Mouse (Mus musculus): ENCODE results near the gene Rrp12. TPM values are rescaled to one million over a fixed set of nuclear protein-coding genes. Genes with fewer than 3 reads are reported as not detected.
A peak's percentile ranks its signal among the peaks of the same experiment; 100 is the strongest.

Rrp12 gene
- polyA plus RNA-seq, 1 experiment from 2014 or later: 15.4 TPM

DNA sequence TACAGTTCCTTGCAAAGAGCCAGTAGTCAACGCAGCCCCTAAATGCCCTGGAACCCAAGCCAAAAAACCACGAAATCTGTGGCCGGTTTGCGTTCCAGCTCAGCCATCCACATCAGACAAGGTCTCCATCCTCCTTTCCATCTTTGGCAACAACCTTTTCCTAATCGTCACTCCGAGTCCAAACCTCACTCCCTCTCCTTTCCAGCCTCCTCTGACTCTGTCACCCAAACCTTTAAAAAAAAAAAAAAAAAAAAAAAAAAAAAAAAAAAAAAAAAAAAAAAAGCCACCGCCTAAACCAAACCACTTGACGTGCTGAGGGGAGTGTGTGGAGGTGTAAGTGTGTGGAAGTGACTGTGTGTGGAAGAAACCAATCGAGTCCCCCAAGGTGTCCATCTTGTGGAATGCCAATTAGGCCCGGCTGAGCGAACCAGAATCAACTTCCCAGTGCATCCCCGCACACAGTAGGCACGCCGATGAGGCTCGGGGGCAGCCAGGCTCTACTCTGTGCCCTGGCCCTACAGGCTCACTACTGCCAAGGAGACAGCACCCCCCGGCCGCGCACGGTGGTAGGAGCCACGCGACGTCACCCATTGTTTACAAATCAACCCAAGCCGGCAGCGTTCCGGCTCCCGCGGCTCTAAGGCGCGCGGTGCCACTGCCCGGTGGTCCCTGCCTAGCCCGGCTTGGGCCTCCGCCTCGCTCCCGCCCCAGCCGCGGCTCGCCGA, 66.4 kb downstream of the Rrp12 start, which contains the start of gene Frat1:
Gene Frat1 (plus strand): TSS at position 590 of the 725 bp plus-strand sequence.
- Histone ChIP-seq H3K4me2 (ENCODE audit: low read depth, low read length) (peak within 1 kb of the TSS; percentile 99), H3K9me3 (replicated peaks; ENCODE audit: control insufficient read depth, low read length) (no peaks in the 10 kb centered on the region), H3K27me3 (ENCODE audit: control insufficient read depth, insufficient read depth, low read length) (no peaks in the 10 kb centered on the region; the same call in 1 of the 2 replicates), H3K9ac (ENCODE audit: low read length) (peak within 1 kb of the TSS; percentile 86), H3K27ac (ENCODE audit: low read length) (peak within 1 kb of the TSS; percentile 91), H3K36me3 (ENCODE audit: control insufficient read depth, insufficient read depth, low read length) (no peaks in the 10 kb centered on the region), H3K4me1 (ENCODE audit: control insufficient read depth, insufficient read depth, low read length) (peaks cover 15% of the 10 kb centered on the region), H3K4me3 (replicated peaks; ENCODE audit: low read length) (peak within 1 kb of the TSS; percentile 76)
- WGBS: 1% methylated on average over 39 of the region's 39 CpGs
- peak; percentile 92 for ATAC-seq (ENCODE audit: insufficient read depth, low FRiP score)

DNA sequence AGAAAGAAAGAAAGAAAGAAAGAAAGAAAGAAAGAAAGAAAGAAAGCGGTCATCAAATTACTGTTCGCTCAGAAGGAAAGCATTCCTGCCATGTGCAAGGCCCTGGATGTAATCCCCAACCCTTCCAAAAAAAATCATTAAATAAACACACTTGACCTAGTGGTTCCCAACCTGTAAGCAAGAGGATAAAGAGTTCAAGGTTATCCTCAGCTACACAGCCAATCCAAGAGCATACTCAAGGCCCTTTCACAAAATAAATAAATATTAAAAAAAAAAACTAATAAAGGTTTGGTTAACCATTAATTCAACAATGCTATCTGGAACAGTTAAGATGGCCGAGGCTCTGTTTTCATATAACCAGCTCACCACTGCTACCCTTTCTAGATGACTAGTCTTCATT, 67.0 kb downstream of the Rrp12 start:
- H3K27me3 ChIP-seq (ENCODE audit: control insufficient read depth, insufficient read depth, low read length): no peaks in the 10 kb centered on the region; the same call in 1 of the 2 replicates
- peak overlapping the region; percentile 91 for H3K27ac ChIP-seq (ENCODE audit: low read length)
- peak overlapping the region; percentile 76 for H3K4me3 ChIP-seq (replicated peaks; ENCODE audit: low read length)
- no peaks in the 10 kb centered on the region for H3K36me3 ChIP-seq (ENCODE audit: control insufficient read depth, insufficient read depth, low read length)
- peak overlapping the region; percentile 99 for H3K4me2 ChIP-seq (ENCODE audit: low read depth, low read length)
- no peak for ATAC-seq (ENCODE audit: insufficient read depth, low FRiP score)
- 61% methylated on average over 3 of the region's 3 CpGs for WGBS
- H3K4me1 ChIP-seq (ENCODE audit: control insufficient read depth, insufficient read depth, low read length): peaks cover 15% of the 10 kb centered on the region
- H3K9me3 ChIP-seq (replicated peaks; ENCODE audit: control insufficient read depth, low read length): no peaks in the 10 kb centered on the region
- no peak overlapping the region for H3K9ac ChIP-seq (ENCODE audit: low read length)

DNA sequence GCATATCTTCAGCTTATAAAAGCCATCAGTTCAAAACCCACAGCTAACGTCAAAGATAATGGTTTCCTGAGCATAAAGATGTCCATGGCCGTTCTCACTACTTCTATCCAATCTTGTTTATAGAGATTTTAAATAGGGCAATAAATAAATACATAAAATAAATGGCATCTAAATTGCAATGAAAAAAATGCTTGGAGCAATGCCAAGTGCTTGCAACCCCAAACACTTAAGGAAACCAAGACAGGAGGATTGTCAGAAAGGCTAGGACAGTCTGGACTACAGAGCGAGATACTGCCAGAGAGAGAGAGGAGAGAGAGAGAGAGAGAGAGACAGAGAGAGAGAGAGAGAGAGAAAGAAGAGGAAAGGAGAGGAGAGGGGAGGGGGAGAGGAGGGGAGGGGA, 69.4 kb downstream of the Rrp12 start:
- WGBS: 76% methylated on average over 3 of the region's 3 CpGs
- no peaks in the 10 kb centered on the region; the same call in 1 of the 2 replicates for H3K27me3 ChIP-seq (ENCODE audit: control insufficient read depth, insufficient read depth, low read length)

DNA sequence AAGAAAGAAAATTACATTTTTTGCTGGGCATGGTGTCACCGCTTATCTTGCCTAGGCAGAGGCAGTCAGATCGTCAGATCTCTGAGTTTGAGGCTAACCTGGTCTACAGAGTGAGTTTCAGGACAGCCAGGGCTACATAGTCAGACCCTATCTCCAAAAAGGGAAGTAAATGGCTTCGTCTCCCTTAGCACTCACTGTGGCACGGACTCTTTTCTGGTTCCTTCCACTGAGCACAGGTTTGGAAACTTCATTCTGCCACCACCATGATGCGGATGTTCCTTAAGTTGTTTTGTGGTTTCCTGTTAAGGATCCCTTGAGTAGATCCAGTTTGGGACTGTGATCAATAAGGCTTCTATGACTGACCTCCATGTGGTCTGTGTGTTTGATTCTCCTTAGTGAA, 71.0 kb downstream of the Rrp12 start:
- 82% methylated on average over 5 of the region's 5 CpGs for WGBS
- Histone ChIP-seq H3K9ac (ENCODE audit: low read length) (no peak overlapping the region), H3K36me3 (ENCODE audit: control insufficient read depth, insufficient read depth, low read length) (no peaks in the 10 kb centered on the region), H3K4me1 (ENCODE audit: control insufficient read depth, insufficient read depth, low read length) (0 out of 2 replicates have a peak, but pooled peaks cover 3% of the 10 kb centered on the region), H3K27me3 (ENCODE audit: control insufficient read depth, insufficient read depth, low read length) (no peaks in the 10 kb centered on the region), H3K9me3 (replicated peaks; ENCODE audit: control insufficient read depth, low read length) (no peaks in the 10 kb centered on the region), H3K4me2 (ENCODE audit: low read depth, low read length) (no peak overlapping the region), H3K27ac (ENCODE audit: low read length) (no peak overlapping the region), H3K4me3 (replicated peaks; ENCODE audit: low read length) (no peak overlapping the region)
- ATAC-seq (ENCODE audit: insufficient read depth, low FRiP score): no peak

More for the DNA sequence above, 69.4 kb downstream of the Rrp12 start:
- Histone ChIP-seq H3K9ac (ENCODE audit: low read length) (no peak overlapping the region), H3K9me3 (replicated peaks; ENCODE audit: control insufficient read depth, low read length) (no peaks in the 10 kb centered on the region), H3K36me3 (ENCODE audit: control insufficient read depth, insufficient read depth, low read length) (no peaks in the 10 kb centered on the region), H3K4me3 (replicated peaks; ENCODE audit: low read length) (no peak overlapping the region), H3K4me2 (ENCODE audit: low read depth, low read length) (no peak overlapping the region), H3K4me1 (ENCODE audit: control insufficient read depth, insufficient read depth, low read length) (peaks cover 10% of the 10 kb centered on the region), H3K27ac (ENCODE audit: low read length) (no peak overlapping the region)
- ATAC-seq (ENCODE audit: insufficient read depth, low FRiP score): no peak

DNA sequence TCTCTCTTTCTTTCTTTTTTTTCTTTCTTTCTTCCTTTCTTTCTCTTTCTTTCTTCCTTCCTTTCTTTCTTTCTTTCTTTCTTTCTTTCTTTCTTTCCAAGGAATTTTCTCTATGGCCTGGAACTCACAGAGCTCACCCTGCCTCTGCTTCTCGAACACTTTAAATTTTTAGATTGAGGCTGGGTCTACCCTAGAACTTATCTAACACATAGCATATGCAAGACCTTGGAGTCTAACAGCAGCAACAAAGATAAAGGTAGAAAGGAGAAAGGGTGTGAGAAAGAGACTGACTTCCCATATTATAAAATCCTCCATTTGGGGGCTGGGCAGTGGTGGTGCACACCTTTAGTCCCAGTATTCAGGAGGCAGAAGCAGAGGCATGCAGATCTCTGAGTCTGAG, 73.4 kb downstream of the Rrp12 start:
- Histone ChIP-seq H3K36me3 (ENCODE audit: control insufficient read depth, insufficient read depth, low read length) (no peaks in the 10 kb centered on the region), H3K27me3 (ENCODE audit: control insufficient read depth, insufficient read depth, low read length) (no peaks in the 10 kb centered on the region), H3K4me1 (ENCODE audit: control insufficient read depth, insufficient read depth, low read length) (no peaks in the 10 kb centered on the region), H3K4me3 (replicated peaks; ENCODE audit: low read length) (no peak overlapping the region), H3K4me2 (ENCODE audit: low read depth, low read length) (no peak overlapping the region), H3K9me3 (replicated peaks; ENCODE audit: control insufficient read depth, low read length) (no peaks in the 10 kb centered on the region), H3K27ac (ENCODE audit: low read length) (no peak overlapping the region), H3K9ac (ENCODE audit: low read length) (no peak overlapping the region)
- ATAC-seq (ENCODE audit: insufficient read depth, low FRiP score): no peak
- 91% methylated on average over 1 of the region's 1 CpGs for WGBS

DNA sequence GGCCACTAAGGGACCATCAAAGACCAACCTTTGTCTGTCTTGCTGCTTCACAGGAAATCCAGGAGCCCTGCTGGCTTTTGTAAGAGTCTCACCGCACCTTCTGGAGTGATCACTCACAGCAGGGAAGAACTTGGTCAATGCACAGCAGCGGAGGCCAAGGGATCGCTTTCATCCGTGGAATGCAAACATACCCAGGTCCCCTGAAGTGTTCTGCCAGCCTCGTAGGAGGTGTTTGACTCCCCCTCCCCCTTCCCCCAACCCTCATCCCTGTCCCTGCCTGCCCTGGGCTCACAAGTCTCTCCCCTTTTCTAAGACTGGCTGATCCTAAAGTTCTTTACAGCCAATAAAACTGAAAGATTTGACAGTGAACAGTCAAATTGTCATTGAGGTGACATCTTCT, 74.5 kb downstream of the Rrp12 start:
- H3K4me2 ChIP-seq (ENCODE audit: low read depth, low read length): no peak overlapping the region
- H3K36me3 ChIP-seq (ENCODE audit: control insufficient read depth, insufficient read depth, low read length): no peaks in the 10 kb centered on the region
- no peak for ATAC-seq (ENCODE audit: insufficient read depth, low FRiP score)

DNA sequence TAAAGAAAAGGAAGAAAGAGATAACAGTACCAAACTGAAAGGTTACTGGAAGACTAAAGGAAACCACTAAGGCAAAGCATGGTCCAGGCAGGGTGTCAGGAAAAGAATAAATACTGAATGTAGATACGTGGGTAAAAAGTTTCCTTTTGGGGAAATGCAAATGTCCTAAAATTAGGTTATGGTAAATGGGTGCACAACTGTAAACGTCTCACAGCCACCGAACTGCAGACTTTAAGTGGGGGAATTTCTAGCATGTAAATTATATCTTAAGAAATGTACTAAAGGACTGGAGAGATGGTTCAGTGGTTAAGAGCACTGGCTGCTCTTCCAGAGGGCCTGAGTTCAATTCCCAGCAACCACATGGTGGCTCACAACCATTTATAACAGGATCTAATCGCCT, 77.2 kb downstream of the Rrp12 start:
- H3K4me1 ChIP-seq (ENCODE audit: control insufficient read depth, insufficient read depth, low read length): peaks cover 5% of the 10 kb centered on the region; the same call in 1 of the 2 replicates
- no peak for ATAC-seq (ENCODE audit: insufficient read depth, low FRiP score)
- no peaks in the 10 kb centered on the region for H3K36me3 ChIP-seq (ENCODE audit: control insufficient read depth, insufficient read depth, low read length)
- no peak overlapping the region for H3K4me3 ChIP-seq (replicated peaks; ENCODE audit: low read length)
- H3K9me3 ChIP-seq (replicated peaks; ENCODE audit: control insufficient read depth, low read length): no peaks in the 10 kb centered on the region
- H3K27ac ChIP-seq (ENCODE audit: low read length): no peak overlapping the region
- 79% methylated on average over 4 of the region's 4 CpGs for WGBS
- H3K9ac ChIP-seq (ENCODE audit: low read length): no peak overlapping the region
- no peak overlapping the region for H3K4me2 ChIP-seq (ENCODE audit: low read depth, low read length)
- H3K27me3 ChIP-seq (ENCODE audit: control insufficient read depth, insufficient read depth, low read length): no peaks in the 10 kb centered on the region

More for the DNA sequence above, 74.5 kb downstream of the Rrp12 start:
- Histone ChIP-seq H3K9ac (ENCODE audit: low read length) (no peak overlapping the region), H3K9me3 (replicated peaks; ENCODE audit: control insufficient read depth, low read length) (no peaks in the 10 kb centered on the region), H3K27ac (ENCODE audit: low read length) (no peak overlapping the region), H3K4me1 (ENCODE audit: control insufficient read depth, insufficient read depth, low read length) (peaks cover 3% of the 10 kb centered on the region; the same call in 1 of the 2 replicates), H3K27me3 (ENCODE audit: control insufficient read depth, insufficient read depth, low read length) (no peaks in the 10 kb centered on the region), H3K4me3 (replicated peaks; ENCODE audit: low read length) (no peak overlapping the region)
- 13% methylated on average over 5 of the region's 5 CpGs for WGBS

DNA sequence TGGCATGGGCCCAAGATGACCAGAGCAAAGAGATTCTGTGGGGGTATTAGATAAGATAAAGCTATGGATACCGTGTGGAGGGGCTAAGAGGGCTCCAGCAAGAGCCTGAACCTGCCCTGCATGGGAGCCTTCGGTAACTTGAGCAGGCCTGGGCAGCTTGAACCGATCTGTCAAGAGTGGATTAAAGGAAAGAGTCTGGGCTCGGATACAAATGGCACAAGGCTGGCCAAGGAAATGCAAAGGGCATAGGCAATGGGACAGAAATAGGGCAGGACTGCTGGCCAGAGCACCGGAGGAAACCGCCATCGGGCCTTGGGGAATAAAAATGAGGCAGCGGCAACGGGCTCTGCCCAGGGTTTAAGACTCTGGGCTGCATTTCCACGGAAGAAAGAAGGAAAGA, 78.6 kb downstream of the Rrp12 start:
- H3K9me3 ChIP-seq (replicated peaks; ENCODE audit: control insufficient read depth, low read length): no peaks in the 10 kb centered on the region
- H3K9ac ChIP-seq (ENCODE audit: low read length): no peak overlapping the region
- no peaks in the 10 kb centered on the region for H3K36me3 ChIP-seq (ENCODE audit: control insufficient read depth, insufficient read depth, low read length)
- H3K4me2 ChIP-seq (ENCODE audit: low read depth, low read length): no peak overlapping the region
- H3K27ac ChIP-seq (ENCODE audit: low read length): no peak overlapping the region
- no peak overlapping the region for H3K4me3 ChIP-seq (replicated peaks; ENCODE audit: low read length)
- no peaks in the 10 kb centered on the region for H3K27me3 ChIP-seq (ENCODE audit: control insufficient read depth, insufficient read depth, low read length)
- 43% methylated on average over 10 of the region's 10 CpGs for WGBS
- H3K4me1 ChIP-seq (ENCODE audit: control insufficient read depth, insufficient read depth, low read length): peaks cover 5% of the 10 kb centered on the region; the same call in 1 of the 2 replicates
- no peak for ATAC-seq (ENCODE audit: insufficient read depth, low FRiP score)

DNA sequence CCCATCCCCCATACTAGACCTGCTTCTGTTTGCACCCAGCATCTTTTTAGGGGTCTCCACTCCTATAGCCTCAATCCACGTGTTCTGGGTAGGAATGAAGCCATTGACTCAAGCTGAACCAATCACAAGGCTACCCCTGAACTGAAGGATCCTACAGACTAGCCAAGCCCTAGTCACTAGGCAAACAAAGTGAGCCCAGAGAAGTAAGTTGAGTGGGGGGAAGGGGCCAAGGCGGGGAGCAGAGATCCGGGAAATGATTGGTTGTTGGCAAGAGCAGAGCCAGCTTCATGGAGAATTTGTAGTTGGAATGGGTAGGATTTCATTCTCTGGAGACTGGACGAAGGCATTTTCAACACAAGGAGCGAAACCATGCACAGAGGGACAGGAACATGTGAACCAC, 79.1 kb downstream of the Rrp12 start:
- no peak overlapping the region for H3K9ac ChIP-seq (ENCODE audit: low read length)
- H3K4me1 ChIP-seq (ENCODE audit: control insufficient read depth, insufficient read depth, low read length): peaks cover 5% of the 10 kb centered on the region; the same call in 1 of the 2 replicates
- ATAC-seq (ENCODE audit: insufficient read depth, low FRiP score): no peak
- no peak overlapping the region for H3K4me3 ChIP-seq (replicated peaks; ENCODE audit: low read length)
- H3K9me3 ChIP-seq (replicated peaks; ENCODE audit: control insufficient read depth, low read length): no peaks in the 10 kb centered on the region
- H3K4me2 ChIP-seq (ENCODE audit: low read depth, low read length): no peak overlapping the region; the same call in 1 of the 2 replicates
- H3K27me3 ChIP-seq (ENCODE audit: control insufficient read depth, insufficient read depth, low read length): no peaks in the 10 kb centered on the region
- 53% methylated on average over 5 of the region's 5 CpGs for WGBS
- no peak overlapping the region for H3K27ac ChIP-seq (ENCODE audit: low read length)
- H3K36me3 ChIP-seq (ENCODE audit: control insufficient read depth, insufficient read depth, low read length): no peaks in the 10 kb centered on the region

Measured in stomach, embryonic 16.5 days (tissue).